Mouse (Mus musculus) midbrain, embryonic 11.5 days (tissue): Measurements from ENCODE around the gene Sdf2. TPM values are rescaled to one million over a fixed set of nuclear protein-coding genes. Genes with fewer than 3 reads are reported as not detected.
A peak's percentile ranks its signal among the peaks of the same experiment; 100 is the strongest.

Source experiments
- ATAC-seq: fragments of 200-750 bp; cut with Nextera tagmentation; 2 replicates; pipeline ENCODE4 v1.8.0; 2017; ENCODE audit warnings: moderate TSS enrichment, moderate library complexity; ENCODE audit not compliant: low FRiP score
- DNase-seq: peaks from one replicate; pipeline ENCODE4 v3.0.0; 2015; ENCODE audit warnings: low spot score; ENCODE audit errors: missing footprints
- H3K27ac ChIP-seq: fragments of 300-500 bp; sonication (generic); 2 replicates; pipeline ENCODE4 v1.5.1; 2014; ENCODE audit warnings: low read depth, low read length
- H3K27me3 ChIP-seq: fragments of 300-500 bp; sonication (generic); 2 replicates; pipeline ENCODE4 v1.6.1; 2014; ENCODE audit warnings: mild to moderate bottlenecking, low read length, moderate library complexity, mixed read lengths; ENCODE audit not compliant: control insufficient read depth, insufficient read depth
- H3K36me3 ChIP-seq: fragments of 300-500 bp; sonication (generic); 2 replicates; pipeline ENCODE4 v1.6.1; 2014; ENCODE audit warnings: mild to moderate bottlenecking, low read length, moderate library complexity, mixed read lengths; ENCODE audit not compliant: control insufficient read depth, insufficient read depth
- H3K4me1 ChIP-seq: fragments of 300-500 bp; sonication (generic); 2 replicates; pipeline ENCODE4 v1.6.1; 2014; ENCODE audit warnings: low read length; ENCODE audit not compliant: control insufficient read depth, insufficient read depth
- H3K4me2 ChIP-seq: fragments of 300-500 bp; sonication (generic); 2 replicates; pipeline ENCODE4 v1.6.1; 2014; ENCODE audit warnings: mild to moderate bottlenecking, moderate library complexity
- H3K4me3 ChIP-seq: fragments of 300-500 bp; sonication (generic); 2 replicates; pipeline ENCODE4 v1.5.1; 2014; ENCODE audit warnings: low read depth, low read length
- H3K9ac ChIP-seq: fragments of 300-500 bp; sonication (generic); 2 replicates; pipeline ENCODE4 v1.6.1; 2014; ENCODE audit warnings: low read length
- H3K9me3 ChIP-seq: fragments of 300-500 bp; sonication (generic); 2 replicates; pipeline ENCODE4 v1.6.1; 2016; ENCODE audit warnings: low read length; ENCODE audit not compliant: control insufficient read depth
- WGBS: fragments of 180-500 bp; shearing (Covaris S2); extraction: QIAGEN DNeasy Blood & Tissue Kit; methylation state at CpG from one replicate; pipeline ENCODE4 v1.1.7; 2014; 5-methylcytosine and 5-hydroxymethylcytosine counted together
- polyA plus RNA-seq: library from polyadenylated mRNA; unstranded; fragments of >200 nt; fragmentation: Nextera tagmentation; extraction: Ambion mirVana; gene quantifications from 2 replicates; pipeline ENCODE4 v1.2.1, GENCODE M21; 2014

Sdf2 gene
- 55.0 and 58.5 TPM in 2 replicates for polyA plus RNA-seq

- Histone ChIP-seq H3K4me1 (peaks cover 21% of the 10 kb centered on the region), H3K4me3 (peak within 1 kb of the TSS; percentile 95), H3K9ac (peak within 1 kb of the TSS; percentile 86), H3K27me3 (no peaks in the 10 kb centered on the region), H3K27ac (peak within 1 kb of the TSS; percentile 74), H3K9me3 (no peaks in the 10 kb centered on the region), H3K4me2 (peak within 1 kb of the TSS; percentile 89), H3K36me3 (peaks cover under 1% of the 10 kb centered on the region; the same call in 1 of the 2 replicates)
- DNase-seq = peak; percentile 100
- under 1% methylated on average over 50 of the region's 50 CpGs for WGBS
- ATAC-seq = peak; percentile 93
These were observed at the start of gene Sdf2, which contains the start of gene Supt6 for GRCm38 (mm10) chr11:78245627-78246317. TSS of gene Sdf2 (plus strand) at chr11:78245746. TSS of gene Supt6 (minus strand) at chr11:78245987.

DNA sequence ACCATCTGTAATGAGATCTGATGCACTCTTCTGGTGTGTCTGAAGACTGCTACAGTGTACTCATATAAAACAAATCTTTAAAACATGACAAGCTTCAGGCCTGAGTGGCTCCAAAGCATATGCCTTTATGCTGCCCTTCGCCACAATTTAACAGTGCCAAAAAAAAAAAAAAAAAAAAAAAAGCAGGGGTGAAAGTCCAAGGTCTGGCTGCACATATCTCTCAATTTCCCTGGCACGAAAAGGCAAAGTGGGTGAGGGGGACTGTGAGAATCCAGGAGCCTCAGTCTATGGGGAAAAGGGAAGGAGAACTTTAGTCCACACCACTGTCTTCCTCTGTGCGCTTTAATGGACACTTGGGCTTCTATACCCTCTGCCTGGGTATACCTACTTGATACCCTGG is 43.2 kb upstream of the Sdf2 start:
- WGBS = 97% methylated on average over 3 of the region's 3 CpGs
- Histone ChIP-seq H3K4me1 (no peaks in the 10 kb centered on the region), H3K9ac (no peak overlapping the region), H3K27ac (no peak overlapping the region), H3K27me3 (no peaks in the 10 kb centered on the region), H3K4me2 (no peak overlapping the region), H3K9me3 (no peaks in the 10 kb centered on the region), H3K4me3 (no peak overlapping the region), H3K36me3 (peaks cover 3% of the 10 kb centered on the region; the same call in 1 of the 2 replicates)
- no peak for ATAC-seq
- no peak for DNase-seq

DNA sequence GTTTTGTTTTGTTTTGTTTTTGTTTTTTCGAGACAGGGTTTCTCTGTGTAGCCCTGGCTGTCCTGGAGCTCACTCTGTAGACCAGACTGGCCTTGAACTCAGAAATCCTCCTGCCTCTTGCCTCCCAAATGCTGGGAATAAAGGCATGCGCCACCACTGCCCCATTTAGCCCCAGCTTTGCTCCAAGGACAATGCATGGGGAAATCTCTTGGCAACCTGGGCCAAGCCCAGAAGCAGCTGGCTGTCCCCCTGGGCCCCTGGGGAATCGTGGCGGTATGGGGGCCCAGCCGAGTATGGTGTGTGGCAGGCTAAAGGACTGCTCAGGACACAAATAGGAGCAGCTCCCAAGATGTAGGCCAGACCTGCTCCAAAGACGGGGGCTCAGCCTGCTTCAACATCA is 41.3 kb upstream of the Sdf2 start:
- ATAC-seq (no peak), DNase-seq (no peak)
- Histone ChIP-seq H3K9ac (no peak overlapping the region), H3K36me3 (peaks cover 10% of the 10 kb centered on the region), H3K27ac (no peak overlapping the region), H3K4me2 (no peak overlapping the region), H3K9me3 (no peaks in the 10 kb centered on the region), H3K4me1 (no peaks in the 10 kb centered on the region), H3K4me3 (no peak overlapping the region), H3K27me3 (no peaks in the 10 kb centered on the region)
- 83% methylated on average over 6 of the region's 6 CpGs for WGBS

DNA sequence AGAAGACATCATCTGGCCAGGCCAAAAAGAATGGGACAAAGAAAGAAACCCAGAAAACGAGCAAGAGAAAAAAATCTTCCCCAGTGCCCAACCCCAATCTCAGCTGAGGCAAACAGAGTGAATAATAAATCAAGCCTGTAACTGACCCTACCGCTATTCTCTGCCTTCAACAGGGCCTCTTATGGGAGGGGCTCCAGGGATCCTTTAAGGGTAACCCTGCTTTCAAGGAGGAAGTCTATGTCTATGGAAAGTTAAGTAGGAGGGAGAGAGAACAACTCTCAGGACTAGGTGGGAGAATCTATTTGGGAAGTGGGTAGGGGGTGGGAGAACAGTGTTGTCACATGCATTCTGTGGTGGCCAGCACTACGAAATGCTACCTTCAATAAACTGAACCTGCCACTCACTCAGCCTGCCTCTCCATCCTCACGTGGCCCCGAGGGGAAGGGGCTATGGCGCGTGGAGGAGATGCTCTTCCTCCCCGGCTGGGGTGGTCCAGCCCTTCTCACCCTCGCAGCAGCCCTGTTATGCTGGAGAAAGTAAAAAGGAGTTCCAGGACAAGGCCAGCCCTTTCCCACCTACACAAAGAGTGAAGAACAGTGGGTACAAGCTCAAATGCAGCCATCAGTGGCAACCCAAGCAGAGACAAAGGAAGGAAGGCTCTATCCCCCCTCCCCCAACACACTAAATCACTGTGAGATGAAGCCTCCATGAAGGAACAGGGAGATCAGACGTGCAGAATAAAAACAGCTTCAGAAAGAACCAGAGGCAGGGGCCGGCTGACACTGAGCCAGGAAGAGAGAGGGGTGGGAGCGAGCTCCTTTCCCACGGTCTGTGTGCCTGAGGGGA is 40.0 kb upstream of the Sdf2 start:
- ATAC-seq = no peak
- Histone ChIP-seq H3K4me1 (no peaks in the 10 kb centered on the region), H3K27me3 (no peaks in the 10 kb centered on the region), H3K36me3 (peaks cover 12% of the 10 kb centered on the region), H3K4me2 (no peak overlapping the region), H3K9me3 (no peaks in the 10 kb centered on the region), H3K4me3 (no peak overlapping the region), H3K27ac (no peak overlapping the region), H3K9ac (no peak overlapping the region)
- no peak for DNase-seq
- WGBS = 84% methylated on average over 13 of the region's 13 CpGs

GRCm38 (mm10) chr11:78207190-78207589 is 38.4 kb upstream of the Sdf2 start:
- no peaks in the 10 kb centered on the region for H3K4me1 ChIP-seq
- no peaks in the 10 kb centered on the region for H3K27me3 ChIP-seq
- no peak overlapping the region for H3K27ac ChIP-seq
- ATAC-seq = no peak
- H3K9me3 ChIP-seq = no peaks in the 10 kb centered on the region
- H3K36me3 ChIP-seq = peaks cover 17% of the 10 kb centered on the region
- H3K4me3 ChIP-seq = no peak overlapping the region
- H3K4me2 ChIP-seq = no peak overlapping the region
- 87% methylated on average over 7 of the region's 7 CpGs for WGBS
- no peak for DNase-seq
- H3K9ac ChIP-seq = no peak overlapping the region

- H3K4me2 ChIP-seq = no peak overlapping the region
These were observed 35.7 kb upstream of the Sdf2 start for GRCm38 (mm10) chr11:78209886-78210285.

DNA sequence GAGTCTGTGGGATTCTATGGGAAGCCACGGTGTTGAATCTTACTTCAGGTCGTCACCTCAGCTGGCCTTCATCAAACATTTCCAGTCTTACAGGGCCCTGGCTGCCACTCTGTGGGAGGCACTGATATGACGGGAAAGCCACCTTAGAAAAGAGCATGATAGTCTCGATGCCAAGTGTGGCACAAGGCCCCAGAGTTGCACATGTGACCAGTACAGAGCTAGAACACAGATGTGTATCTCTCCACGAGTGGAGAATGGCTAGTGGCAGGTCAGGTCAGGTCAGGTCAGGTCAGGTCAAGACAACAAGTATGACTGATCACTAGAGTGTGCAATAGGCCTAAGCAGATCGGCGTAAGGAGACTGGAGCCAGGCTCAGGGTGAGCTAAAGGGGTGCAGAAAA is 34.9 kb upstream of the Sdf2 start:
- H3K4me3 ChIP-seq = no peak overlapping the region
- H3K27ac ChIP-seq = no peak overlapping the region
- ATAC-seq = no peak
- H3K27me3 ChIP-seq = no peaks in the 10 kb centered on the region
- no peaks in the 10 kb centered on the region for H3K4me1 ChIP-seq
- no peak for DNase-seq
- H3K4me2 ChIP-seq = no peak overlapping the region
- 75% methylated on average over 7 of the region's 7 CpGs for WGBS
- H3K36me3 ChIP-seq = peaks cover 26% of the 10 kb centered on the region
- no peak overlapping the region for H3K9ac ChIP-seq
- H3K9me3 ChIP-seq = no peaks in the 10 kb centered on the region

More at GRCm38 (mm10) chr11:78209886-78210285, 35.7 kb upstream of the Sdf2 start:
- H3K9me3 ChIP-seq = no peaks in the 10 kb centered on the region
- H3K9ac ChIP-seq = no peak overlapping the region
- H3K27ac ChIP-seq = no peak overlapping the region
- no peaks in the 10 kb centered on the region for H3K27me3 ChIP-seq
- no peak for ATAC-seq
- no peak for DNase-seq
- no peak overlapping the region for H3K4me3 ChIP-seq
- 93% methylated on average over 6 of the region's 6 CpGs for WGBS
- H3K4me1 ChIP-seq = no peaks in the 10 kb centered on the region
- H3K36me3 ChIP-seq = peaks cover 25% of the 10 kb centered on the region

DNA sequence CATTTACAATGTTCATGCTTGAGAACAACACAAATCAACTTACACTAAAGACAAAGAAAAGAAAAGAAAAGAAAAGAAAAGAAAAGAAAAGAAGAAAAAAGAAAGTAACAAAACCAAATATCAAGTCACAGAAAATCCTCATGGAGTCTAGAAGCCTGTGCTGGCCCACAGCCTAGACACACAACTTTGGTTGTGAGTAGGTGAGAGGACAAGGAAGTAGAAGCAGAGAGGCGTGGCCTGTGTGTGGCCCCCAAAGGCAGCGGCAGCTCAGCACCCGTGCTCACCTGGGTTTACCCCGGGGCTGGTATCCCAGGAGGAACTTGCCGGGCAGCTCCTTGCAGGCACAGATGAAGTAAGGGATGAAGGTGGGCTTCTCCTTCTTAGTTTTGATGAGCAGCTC is 34.0 kb upstream of the Sdf2 start:
- DNase-seq = no peak
- H3K36me3 ChIP-seq = peaks cover 29% of the 10 kb centered on the region
- H3K27ac ChIP-seq = no peak overlapping the region
- no peaks in the 10 kb centered on the region for H3K27me3 ChIP-seq
- H3K4me2 ChIP-seq = no peak overlapping the region
- 94% methylated on average over 5 of the region's 5 CpGs for WGBS
- ATAC-seq = no peak
- H3K9ac ChIP-seq = no peak overlapping the region
- no peaks in the 10 kb centered on the region for H3K9me3 ChIP-seq
- H3K4me3 ChIP-seq = no peak overlapping the region
- no peaks in the 10 kb centered on the region for H3K4me1 ChIP-seq
